Mouse (Mus musculus): ENCODE data around the gene Slc25a23. TPM values are rescaled to one million over a fixed set of nuclear protein-coding genes. Genes with fewer than 3 reads are reported as not detected.
"Not testable (repeated sequence)": the region's sequence is repeated elsewhere in the genome, so short reads cannot be mapped to it uniquely, and the experiment has no call there.

Gene Slc25a23
- total RNA-seq, 2 experiments from 2014 or later, result 363 to 374 TPM

DNA sequence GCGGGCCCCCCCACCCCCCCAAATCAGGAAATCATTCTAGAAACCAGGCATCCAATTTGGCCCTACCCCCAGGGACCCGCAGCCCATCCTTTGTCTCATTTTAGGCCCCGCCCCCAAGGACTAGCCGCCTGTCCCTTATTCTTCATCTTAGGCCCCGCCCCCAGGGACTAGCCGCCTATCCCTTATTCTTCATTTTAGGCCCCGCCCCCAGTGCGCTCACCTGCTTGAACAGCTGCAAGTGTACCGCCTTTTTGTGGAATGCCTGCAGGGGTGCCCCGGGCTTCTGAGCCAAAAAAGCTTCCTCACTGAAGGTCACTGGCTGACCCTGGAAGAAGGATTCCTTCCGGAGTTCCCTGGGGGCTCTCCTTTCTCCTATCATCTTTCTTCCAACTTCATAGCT, 11.0 kb upstream of the Slc25a23 start:
- no peak for DNase-seq

DNA sequence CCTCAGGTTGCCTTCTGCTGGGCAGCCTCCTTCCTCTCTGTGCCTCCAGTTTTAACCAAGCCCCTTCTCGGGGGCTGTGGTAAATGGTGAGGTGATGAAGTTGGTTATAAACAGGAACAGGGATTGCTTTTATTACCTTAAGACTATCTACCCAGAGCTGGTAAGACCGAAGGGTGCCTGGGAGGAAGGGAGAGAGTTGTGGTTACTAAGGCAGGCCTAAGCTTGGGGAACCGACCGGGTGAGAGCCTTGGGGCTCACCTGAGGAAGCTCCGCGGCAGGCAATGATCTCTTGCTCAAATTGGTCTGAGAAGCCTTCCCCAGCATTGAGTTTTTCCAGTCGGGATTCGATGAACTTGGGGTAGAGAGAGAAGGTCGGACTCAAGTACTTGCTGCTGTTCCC, 10.6 kb upstream of the Slc25a23 start:
- no peak for DNase-seq

DNA sequence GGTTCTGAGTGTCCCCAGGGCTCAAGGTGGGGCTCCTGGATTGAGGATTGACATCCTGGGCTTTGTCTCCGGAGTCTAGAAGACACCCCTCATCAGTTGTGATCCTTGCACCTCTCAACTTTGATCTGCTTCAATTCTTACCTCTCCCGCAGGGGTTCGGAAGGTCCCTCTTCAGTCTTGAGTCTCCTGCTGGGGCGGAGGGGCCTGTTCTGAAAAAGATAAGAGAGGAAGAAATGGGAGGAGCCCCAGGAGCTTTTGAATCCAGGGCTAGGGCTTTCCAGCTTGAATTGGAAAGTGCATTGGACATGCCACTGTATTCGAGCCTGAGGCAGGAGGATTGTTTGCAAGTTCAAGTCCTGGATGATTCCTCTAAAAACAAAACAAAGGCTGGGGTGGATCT, 7.2 kb upstream of the Slc25a23 start:
- DNase-seq, result no peak

GRCm38 (mm10) chr17:57063031-57063430, 3.4 kb upstream of the Slc25a23 start:
- no peak for DNase-seq

- DNase-seq, result no peak
These were observed 2.9 kb upstream of the Slc25a23 start for GRCm38 (mm10) chr17:57062548-57062947.

- DNase-seq, result no peak
These were observed 2.4 kb upstream of the Slc25a23 start for GRCm38 (mm10) chr17:57062011-57062521.

- no peak for DNase-seq
These were observed 1.4 kb upstream of the Slc25a23 start for GRCm38 (mm10) chr17:57061069-57061468.

DNA sequence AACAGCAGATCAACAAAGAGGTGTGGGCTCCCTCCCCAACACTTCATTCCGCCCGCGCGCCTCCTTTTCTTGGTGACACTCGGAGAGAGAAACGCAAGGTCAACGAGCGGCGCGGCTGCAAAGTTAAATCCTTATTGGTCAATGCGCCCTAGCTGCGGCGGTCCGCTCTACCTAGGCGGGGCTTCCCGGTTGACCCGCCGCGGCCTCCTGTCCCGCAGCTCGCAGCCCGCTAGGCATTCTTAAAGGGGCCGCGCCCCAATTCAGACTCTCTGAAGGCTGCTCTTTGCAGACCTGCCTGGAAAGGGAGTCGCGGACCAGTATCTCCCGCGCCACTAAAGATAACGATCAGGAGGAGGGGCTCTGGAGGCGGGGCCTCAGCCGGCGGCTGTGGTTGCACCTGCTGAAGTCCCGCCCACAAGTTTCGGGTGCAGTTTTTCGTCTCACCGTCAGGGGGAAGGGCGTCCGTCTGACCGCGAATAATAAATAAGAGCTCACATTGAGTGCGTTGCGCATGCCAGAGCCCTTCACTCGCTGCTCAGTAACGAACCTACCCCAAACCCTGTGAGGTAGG, 653 bp upstream of the Slc25a23 start:
- peak; percentile 95 to 96 for DNase-seq

- peak; percentile 25 to 31 for DNase-seq
These were observed 675 bp downstream of the Slc25a23 start, which contains the start of gene Crb3 for GRCm38 (mm10) chr17:57058891-57059485. Gene Crb3 (plus strand): TSS chr17:57059105.

GRCm38 (mm10) chr17:57056246-57056645, 3.4 kb downstream of the Slc25a23 start:
- DNase-seq, result no peak

DNA sequence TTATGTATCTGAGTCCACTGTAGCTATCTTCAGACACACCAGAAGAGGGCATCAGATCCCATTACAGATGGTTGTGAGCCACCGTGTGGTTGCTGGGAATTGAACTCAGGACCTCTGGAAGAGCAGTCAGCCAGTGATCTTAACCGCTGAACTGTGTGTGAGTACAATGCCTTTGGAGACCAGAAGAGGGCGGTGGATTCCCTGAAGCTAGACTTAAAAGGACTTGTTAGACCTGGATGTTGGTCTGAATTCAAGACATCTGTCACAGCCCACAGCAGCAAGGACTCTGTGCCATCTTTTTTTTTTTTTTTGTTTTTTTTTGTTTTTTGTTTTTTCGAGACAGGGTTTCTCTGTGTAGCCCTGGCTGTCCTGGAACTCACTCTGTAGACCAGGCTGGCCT, 8.0 kb downstream of the Slc25a23 start:
- DNase-seq, result not testable (repeated sequence)

- DNase-seq, result no peak
These were observed 10.8 kb downstream of the Slc25a23 start for GRCm38 (mm10) chr17:57048816-57049215.

DNA sequence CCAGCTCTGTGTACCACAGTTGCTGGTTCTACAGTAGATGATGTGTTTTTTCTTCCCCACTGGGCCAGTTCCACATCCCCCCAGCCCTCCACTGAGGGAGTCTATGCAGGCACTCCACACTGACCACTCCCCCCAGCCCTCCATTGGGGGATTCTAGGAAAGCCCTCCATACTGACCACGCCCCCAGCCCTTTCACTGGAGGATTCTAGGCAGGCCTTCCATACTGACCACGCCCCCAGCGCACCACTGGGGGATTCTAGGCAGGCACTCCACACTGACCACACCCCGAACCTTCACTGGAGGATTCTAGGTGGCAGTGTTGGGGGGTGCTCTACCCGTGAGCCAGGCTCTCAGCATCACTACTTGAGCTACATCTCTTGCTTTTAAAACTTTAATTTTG, 12.3 kb downstream of the Slc25a23 start:
- no peak for DNase-seq

GRCm38 (mm10) chr17:57041554-57041953, 18.1 kb downstream of the Slc25a23 start, which contains the start of gene Slc25a41:
Gene Slc25a41 (minus strand): TSS chr17:57041654.
- no peak for DNase-seq

- no peak for DNase-seq
These were observed 20.7 kb downstream of the Slc25a23 start for GRCm38 (mm10) chr17:57038978-57039377.

DNA sequence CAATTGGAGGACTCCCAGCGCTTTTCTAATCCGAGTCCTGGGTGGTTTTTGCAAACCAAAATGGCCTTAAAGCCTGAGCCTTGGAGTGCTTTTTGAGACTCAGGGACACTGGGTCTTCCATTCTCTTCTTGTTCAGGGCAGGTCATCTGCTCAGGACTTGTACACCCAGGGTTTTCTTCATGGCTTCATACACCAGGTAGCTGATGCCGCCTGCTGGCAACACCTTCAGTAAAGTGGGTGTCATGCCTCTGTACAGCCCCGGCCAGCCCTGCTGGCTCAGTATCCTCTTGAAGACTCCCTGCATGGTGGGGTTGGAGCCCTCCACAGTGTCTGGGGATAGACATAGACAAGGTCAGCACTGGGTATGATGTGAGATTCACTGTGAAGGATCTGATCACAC, 26.8 kb downstream of the Slc25a23 start:
- DNase-seq, result no peak

GRCm38 (mm10) chr17:57031661-57032420, 27.8 kb downstream of the Slc25a23 start:
- peak; percentile 99 to 100 for DNase-seq

DNA sequence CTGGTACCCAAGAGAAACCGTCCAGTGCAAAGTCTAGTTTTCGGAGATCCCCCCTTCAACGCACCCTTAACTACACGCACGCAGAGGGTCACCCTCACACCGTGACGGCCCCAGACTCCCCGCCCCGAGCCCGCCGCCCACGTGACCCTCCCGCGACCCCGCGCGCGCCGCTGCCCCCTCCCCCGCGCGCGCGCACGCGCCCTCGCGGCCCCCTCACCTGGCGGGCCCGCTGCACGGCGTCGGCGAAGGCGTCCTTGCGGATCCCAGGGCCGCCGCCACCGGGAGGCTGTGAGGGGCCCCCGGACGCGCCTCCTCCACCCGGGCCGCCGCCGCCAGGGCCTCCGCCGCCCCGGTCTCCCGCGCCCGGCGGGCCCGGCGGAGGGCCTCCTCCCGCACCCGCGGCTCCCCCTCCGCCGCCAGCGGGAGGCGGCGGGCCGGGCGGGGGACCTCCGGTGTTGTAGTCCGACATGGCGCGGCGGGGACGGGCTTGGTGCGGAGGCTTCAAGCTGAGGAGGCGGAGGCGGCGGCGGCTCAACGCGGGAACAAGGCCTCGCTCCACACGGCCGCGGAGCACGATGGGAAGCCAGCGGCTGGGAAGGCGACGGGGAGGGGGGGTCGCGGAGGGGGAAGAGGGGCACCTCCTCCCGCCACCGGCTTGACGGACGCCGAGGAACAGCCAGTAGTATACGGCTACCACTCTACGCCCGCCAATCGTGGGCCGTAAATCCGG, 28.6 kb downstream of the Slc25a23 start, which contains the start of gene Khsrp:
TSS of gene Khsrp (minus strand) at position 592 of the 730 bp plus-strand sequence.
- no peak for DNase-seq

GRCm38 (mm10) chr17:57029691-57030090, 30.0 kb downstream of the Slc25a23 start:
- DNase-seq, result no peak

DNA sequence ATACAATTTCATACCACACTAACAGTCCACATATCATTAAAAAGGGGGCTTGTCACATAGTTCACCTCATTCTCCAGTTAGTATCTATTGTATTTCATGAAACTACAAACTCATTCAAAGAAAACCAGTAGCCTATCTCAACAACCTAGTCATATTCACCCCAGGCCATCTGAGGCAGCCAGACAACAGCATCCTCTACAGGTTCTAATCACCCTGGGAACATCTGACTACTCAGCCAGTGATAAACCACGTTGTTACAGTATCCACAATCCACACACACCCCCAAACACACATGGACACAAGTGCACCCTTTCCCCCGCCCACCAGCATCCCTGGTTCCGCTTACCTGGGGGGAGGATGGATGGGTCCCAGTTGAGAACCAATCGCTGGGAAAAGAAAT, 32.2 kb downstream of the Slc25a23 start:
- no peak for DNase-seq

GRCm38 (mm10) chr17:57020960-57021359, 38.7 kb downstream of the Slc25a23 start:
- DNase-seq, result no peak

- no peak for DNase-seq
These were observed 40.0 kb downstream of the Slc25a23 start for GRCm38 (mm10) chr17:57019693-57020092.
